Mouse (Mus musculus) gastrocnemius, postnatal 25 days (tissue): ENCODE results near the gene Zfp276. TPM values are rescaled to one million over a fixed set of nuclear protein-coding genes. Genes with fewer than 3 reads are reported as not detected.

Experiments
- DNase-seq: peaks from one replicate; pipeline ENCODE4 v3.0.0; 2022
- total RNA-seq, 2 experiments: library from RNA; stranded (reverse); gene quantifications; 1 replicate in 1 of 2; 2 replicates in 1 of 2; pipeline ENCODE4 v1.2.3; 2021

Gene Zfp276
- total RNA-seq, 2 experiments from 2014 or later = 5.2 to 6.5 TPM

- DNase-seq = no peak
Measured at GRCm38 (mm10) chr8:123290679-123291078, 36.7 kb downstream of the Zfp276 start.

DNA sequence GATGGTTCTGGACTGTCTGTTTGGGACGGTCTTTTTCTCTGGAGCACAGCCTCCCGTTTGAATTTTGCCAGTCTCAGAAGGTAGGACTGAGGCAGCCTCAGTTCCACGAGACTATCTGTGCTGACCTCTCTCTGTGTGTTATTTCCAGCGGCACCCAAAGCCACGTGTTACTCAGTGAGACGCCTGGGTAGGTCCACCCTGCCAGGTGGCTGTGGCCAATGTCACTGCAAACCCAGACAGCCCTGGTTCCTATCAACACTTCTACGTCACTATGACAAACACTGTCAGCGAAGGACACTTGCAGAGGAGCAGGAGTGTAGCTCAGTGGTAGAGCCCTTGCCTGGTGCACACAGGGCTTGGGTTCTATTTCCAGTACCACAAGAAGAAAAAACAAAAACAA is 37.7 kb downstream of the Zfp276 start:
- no peak for DNase-seq

DNA sequence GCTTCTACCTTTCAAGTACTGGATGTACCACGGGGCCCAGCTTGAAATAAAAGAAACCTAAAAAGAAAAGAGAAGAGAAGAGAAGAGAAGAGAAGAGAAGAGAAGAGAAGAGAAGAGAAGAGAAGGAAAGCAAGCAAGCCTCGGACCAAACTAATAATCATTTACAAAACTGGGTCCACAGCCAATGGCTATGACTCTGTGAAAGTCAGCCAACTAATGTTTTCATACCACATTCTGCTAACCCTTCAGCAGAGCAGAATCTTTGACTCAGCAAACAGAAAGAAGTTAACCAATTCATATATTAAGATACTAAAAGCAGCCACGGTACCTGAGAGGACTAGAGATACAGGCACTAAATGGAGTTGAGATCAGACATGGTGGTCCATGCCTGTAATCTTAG is 38.3 kb downstream of the Zfp276 start:
- DNase-seq = no peak

DNA sequence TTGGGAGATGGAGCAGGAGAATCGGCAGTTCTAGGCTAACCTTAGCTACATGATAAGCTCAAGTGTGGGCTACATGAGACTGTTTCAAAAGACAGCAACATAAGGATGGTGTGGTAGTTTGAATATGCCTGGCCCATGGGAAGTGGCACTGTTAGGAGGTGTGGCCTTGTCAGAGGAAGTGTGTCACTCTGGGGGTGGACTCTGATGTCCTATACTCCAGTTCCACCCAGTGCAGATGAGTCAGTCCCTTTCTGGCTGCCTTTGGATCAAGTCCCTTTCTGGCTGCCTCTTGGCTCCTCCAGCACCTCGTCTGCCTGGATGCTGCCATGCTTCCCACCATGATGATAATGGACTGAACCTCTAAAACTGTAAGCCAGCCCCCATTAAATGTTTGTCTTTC is 38.8 kb downstream of the Zfp276 start:
- no peak for DNase-seq

DNA sequence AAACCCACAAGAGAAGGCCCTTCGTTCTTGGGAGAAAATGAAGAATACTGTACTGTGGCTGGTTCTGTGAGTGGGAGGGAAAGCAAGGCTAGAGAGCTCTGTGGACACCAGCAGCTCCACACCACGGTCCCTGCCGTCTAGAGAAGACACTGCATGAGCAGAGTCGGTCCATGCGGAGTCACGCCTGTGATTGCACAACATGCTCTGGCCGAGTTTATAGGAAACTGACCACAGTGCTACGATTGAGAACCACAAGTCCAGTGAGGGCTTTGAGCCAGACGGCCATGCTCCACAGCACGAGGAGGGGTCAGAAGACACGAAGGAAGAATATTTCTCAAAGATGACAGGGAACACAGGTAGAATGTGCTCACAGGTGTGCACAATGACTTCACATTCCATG is 44.3 kb downstream of the Zfp276 start:
- DNase-seq = no peak

- DNase-seq = no peak
Measured at GRCm38 (mm10) chr8:123308738-123309137, 54.7 kb downstream of the Zfp276 start.

DNA sequence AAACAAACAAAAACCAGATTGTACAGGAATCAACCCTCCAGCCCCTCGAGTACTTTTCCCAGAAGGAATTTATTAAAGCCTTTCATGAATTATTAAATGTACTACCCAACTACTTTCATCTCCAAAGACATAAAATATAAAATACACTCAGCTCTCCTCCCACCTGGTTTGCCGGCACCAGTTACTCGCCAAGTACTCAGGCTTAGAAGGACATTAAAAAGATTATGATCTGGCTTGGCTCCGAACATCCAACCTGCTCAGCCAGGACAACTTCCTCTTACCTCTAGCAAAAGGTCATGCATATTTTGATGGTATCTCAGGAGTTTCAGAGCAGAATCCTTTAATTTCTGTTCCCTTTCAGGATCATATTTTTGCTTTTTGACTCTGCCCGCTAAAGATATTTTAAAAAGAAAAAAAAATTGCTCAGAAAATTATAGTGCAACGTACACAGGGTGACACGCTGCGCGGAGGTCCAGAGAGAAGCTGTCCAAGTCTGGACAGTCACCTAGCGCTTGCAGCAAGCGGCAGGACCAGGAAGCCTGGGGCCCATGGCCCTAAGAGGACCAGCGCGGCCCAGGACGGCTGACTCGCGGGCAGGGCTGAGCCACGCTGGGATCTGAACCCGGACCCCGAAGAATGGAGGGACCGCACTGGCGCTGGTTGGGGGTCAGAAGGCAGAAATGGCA is 63.9 kb downstream of the Zfp276 start:
- DNase-seq = no peak

- peak; percentile 93 for DNase-seq
Measured at GRCm38 (mm10) chr8:123318467-123318911, 64.5 kb downstream of the Zfp276 start, which contains the start of gene Fanca. Fanca (minus strand) TSS chr8:123318576.

Other genes with a start within 250 kb of the Zfp276 start
- gene Ankrd11, start 211.9 kb upstream of the Zfp276 start, total RNA-seq = 10 to 100 TPM; 43.5 to 51.1 TPM
- 10 to 100 TPM; 60.5 to 66.3 TPM for gene Spg7, start 191.3 kb upstream of the Zfp276 start, total RNA-seq
- 100 to 1,000 TPM; 366 to 379 TPM for gene Rpl13, start 151.8 kb upstream of the Zfp276 start, total RNA-seq
- gene Cpne7, start 136.8 kb upstream of the Zfp276 start, total RNA-seq = under 1 TPM in 1 of 2 experiments, not detected in 1; 0.13 TPM
- 1 to 10 TPM; 1.4 to 1.8 TPM for gene Sult5a1, start 95.9 kb upstream of the Zfp276 start, total RNA-seq
- 10 to 100 TPM; 11.0 to 16.1 TPM for gene Dpep1, start 68.0 kb upstream of the Zfp276 start, total RNA-seq
- gene Chmp1a, start 41.4 kb upstream of the Zfp276 start, total RNA-seq = 10 to 100 TPM; 36.7 to 52.8 TPM
- 1 to 10 TPM in 1 of 2 experiments, under 1 TPM in 1; 0.91 to 1.2 TPM for gene Spata33, start 41.4 kb upstream of the Zfp276 start, total RNA-seq
- gene Cdk10, start 29.4 kb upstream of the Zfp276 start, total RNA-seq = 10 to 100 TPM; 10.1 to 12.0 TPM
- 1 to 10 TPM; 1.4 to 1.5 TPM for gene Spata2l, start 18.0 kb upstream of the Zfp276 start, total RNA-seq
- 10 to 100 TPM; 12.2 to 13.7 TPM for gene Vps9d1, start 153 bp downstream of the Zfp276 start, total RNA-seq
- gene Fanca, start 64.4 kb downstream of the Zfp276 start, total RNA-seq = 1 to 10 TPM in 1 of 2 experiments, under 1 TPM in 1; 0.51 to 1.3 TPM
- under 1 TPM; 0.19 to 0.49 TPM for gene Spire2, start 78.5 kb downstream of the Zfp276 start, total RNA-seq
- gene Tcf25, start 119.6 kb downstream of the Zfp276 start, total RNA-seq = 100 to 1,000 TPM; 112 to 128 TPM
- not detected for gene Mc1r, start 152.9 kb downstream of the Zfp276 start, total RNA-seq
- not detected for gene Tubb3, start 157.2 kb downstream of the Zfp276 start, total RNA-seq
- gene Def8, start 169.3 kb downstream of the Zfp276 start, total RNA-seq = 10 to 100 TPM; 37.8 to 38.2 TPM
- 10 to 100 TPM; 37.9 to 39.8 TPM for gene Afg3l1, start 223.7 kb downstream of the Zfp276 start, total RNA-seq